Mouse (Mus musculus): Measurements from ENCODE around the gene Eva1b. TPM values are rescaled to one million over a fixed set of nuclear protein-coding genes. Genes with fewer than 3 reads are reported as not detected.

The Eva1b gene
- polyA plus RNA-seq, 1 experiment: 28.6 TPM

DNA sequence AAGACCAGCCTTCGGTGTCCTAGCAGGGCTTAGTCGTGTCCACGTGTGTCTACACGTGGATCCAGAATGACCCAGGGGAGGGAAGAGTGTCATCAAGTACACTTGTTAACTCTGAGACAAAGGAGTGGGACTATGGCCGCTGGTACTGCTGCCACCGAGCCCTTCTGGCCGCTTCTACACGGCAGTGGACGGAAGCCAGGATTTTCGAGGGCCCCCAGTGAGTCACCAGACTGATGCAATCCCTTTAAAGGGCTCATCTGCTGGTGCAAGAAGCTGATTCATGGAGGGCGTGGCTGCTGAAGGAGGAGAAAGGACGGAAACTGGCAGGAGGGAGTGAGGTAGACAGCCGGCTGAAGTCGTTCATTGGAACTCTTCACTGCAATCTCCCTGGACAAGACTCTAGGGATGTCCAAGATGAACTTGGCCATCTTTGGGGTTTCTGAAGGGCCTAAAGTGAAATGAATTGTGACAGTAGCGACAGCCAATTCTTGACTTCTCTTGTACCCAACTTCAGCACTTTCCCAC is 44.4 kb upstream of the Eva1b start:
- Histone ChIP-seq H3K79me2 (ENCODE audit: control insufficient read depth, insufficient read depth) (peaks cover 51% of the 10 kb centered on the region), H3ac (ENCODE audit: control insufficient read depth, insufficient read length) (peak overlapping the region; percentile 44), H3K4me3 (peak overlapping the region; percentile 95), H3K36me3 (ENCODE audit: control insufficient read depth, insufficient read depth) (peaks cover 3% of the 10 kb centered on the region), H3K4me2 (ENCODE audit: low read depth) (peak overlapping the region; percentile 100), H3K27me3 (ENCODE audit: control insufficient read depth, insufficient read depth, insufficient read length) (no peaks in the 10 kb centered on the region)
- peak; percentile 98 for TF ChIP-seq CEBPB (IDR thresholded peaks at IDR 0.05; ENCODE audit: insufficient read depth, poor library complexity, severe bottlenecking)
- TF ChIP-seq POLR2AphosphoS2 (IDR thresholded peaks at IDR 0.05; ENCODE audit: insufficient read length, low read depth): peak; percentile 78
- TF ChIP-seq POLR2A (IDR thresholded peaks at IDR 0.05; ENCODE audit: insufficient read length, low read depth): peak; percentile 67
- TF ChIP-seq MYOG (IDR thresholded peaks at IDR 0.05; ENCODE audit: control insufficient read depth in 1 of 3, insufficient read depth in 1 of 3, insufficient read length in 2 of 3, low read depth in 2 of 3): peak in 1 of 3 experiments; percentile 45
- peak; percentile 43 for TF ChIP-seq SRF (IDR thresholded peaks at IDR 0.05; ENCODE audit: control insufficient read depth, insufficient read length, low read depth)
- TF ChIP-seq TCF3 (IDR thresholded peaks at IDR 0.05; ENCODE audit: insufficient read length, low read depth): no peak
- TF ChIP-seq MYOD1 (IDR thresholded peaks at IDR 0.05; ENCODE audit: control insufficient read depth in 1 of 3, insufficient read length in 2 of 3, low read depth in 2 of 3): peak in 2 of 3 experiments; percentile 4 to 24
- TF ChIP-seq TCF12 (IDR thresholded peaks at IDR 0.05; ENCODE audit: insufficient read depth, poor library complexity, severe bottlenecking): no peak
- TF ChIP-seq E2F4 (IDR thresholded peaks at IDR 0.05; ENCODE audit: insufficient read depth): no peak
- no peak for TF ChIP-seq REST (IDR thresholded peaks at IDR 0.05; ENCODE audit: insufficient read depth, insufficient read length)

DNA sequence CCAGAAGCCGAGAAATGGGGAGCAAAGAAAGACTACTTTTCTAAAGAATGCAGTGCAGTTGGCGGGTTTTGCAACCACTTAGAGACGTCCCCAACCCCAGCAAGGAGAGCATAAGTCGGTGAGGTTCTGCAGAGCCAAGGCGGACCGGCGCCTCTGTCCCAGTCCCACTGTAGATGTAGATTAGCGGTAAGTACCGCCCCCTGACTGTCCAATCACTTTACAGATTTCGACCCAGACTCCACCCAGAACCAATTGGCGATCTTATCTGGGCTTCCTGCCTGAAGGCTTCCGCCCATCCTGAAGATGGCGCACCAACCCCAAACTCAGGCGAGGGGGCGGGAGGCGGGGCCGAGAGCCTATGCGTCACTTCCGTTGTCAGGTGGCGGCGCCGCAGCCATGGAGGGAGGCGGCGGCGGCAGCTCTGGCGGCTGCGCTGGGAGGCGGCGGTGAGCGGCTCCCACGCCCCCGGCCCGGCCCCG is 43.9 kb upstream of the Eva1b start, which contains the start of gene Stk40:
TSS of gene Stk40 (plus strand) at position 368 of the 479 bp plus-strand sequence.
- H3K27me3 ChIP-seq (ENCODE audit: control insufficient read depth, insufficient read depth, insufficient read length): no peaks in the 10 kb centered on the region
- TF ChIP-seq POLR2AphosphoS2 (IDR thresholded peaks at IDR 0.05; ENCODE audit: insufficient read length, low read depth) (peak; percentile 80), E2F4 (IDR thresholded peaks at IDR 0.05; ENCODE audit: insufficient read depth) (no peak), MYOD1 (IDR thresholded peaks at IDR 0.05; ENCODE audit: control insufficient read depth in 1 of 3, insufficient read length in 2 of 3, low read depth in 2 of 3) (peak in 1 of 3 experiments; percentile 18), TCF12 (IDR thresholded peaks at IDR 0.05; ENCODE audit: insufficient read depth, poor library complexity, severe bottlenecking) (no peak), REST (IDR thresholded peaks at IDR 0.05; ENCODE audit: insufficient read depth, insufficient read length) (no peak), MAX (IDR thresholded peaks at IDR 0.05; ENCODE audit: low read depth) (no peak), SRF (IDR thresholded peaks at IDR 0.05; ENCODE audit: control insufficient read depth, insufficient read length, low read depth) (peak; percentile 50), MYOG (IDR thresholded peaks at IDR 0.05; ENCODE audit: control insufficient read depth in 1 of 3, insufficient read depth in 1 of 3, insufficient read length in 2 of 3, low read depth in 2 of 3) (peak in 1 of 3 experiments; percentile 25), POLR2A (IDR thresholded peaks at IDR 0.05; ENCODE audit: insufficient read length, low read depth) (peak; percentile 82)
- peak within 1 kb of the TSS; percentile 44 for H3ac ChIP-seq (ENCODE audit: control insufficient read depth, insufficient read length)
- H3K36me3 ChIP-seq (ENCODE audit: control insufficient read depth, insufficient read depth): no peaks in the 10 kb centered on the region
- peak within 1 kb of the TSS; percentile 100 for H3K4me2 ChIP-seq (ENCODE audit: low read depth)
- peaks cover 53% of the 10 kb centered on the region for H3K79me2 ChIP-seq (ENCODE audit: control insufficient read depth, insufficient read depth)
- peak within 1 kb of the TSS; percentile 95 for H3K4me3 ChIP-seq

DNA sequence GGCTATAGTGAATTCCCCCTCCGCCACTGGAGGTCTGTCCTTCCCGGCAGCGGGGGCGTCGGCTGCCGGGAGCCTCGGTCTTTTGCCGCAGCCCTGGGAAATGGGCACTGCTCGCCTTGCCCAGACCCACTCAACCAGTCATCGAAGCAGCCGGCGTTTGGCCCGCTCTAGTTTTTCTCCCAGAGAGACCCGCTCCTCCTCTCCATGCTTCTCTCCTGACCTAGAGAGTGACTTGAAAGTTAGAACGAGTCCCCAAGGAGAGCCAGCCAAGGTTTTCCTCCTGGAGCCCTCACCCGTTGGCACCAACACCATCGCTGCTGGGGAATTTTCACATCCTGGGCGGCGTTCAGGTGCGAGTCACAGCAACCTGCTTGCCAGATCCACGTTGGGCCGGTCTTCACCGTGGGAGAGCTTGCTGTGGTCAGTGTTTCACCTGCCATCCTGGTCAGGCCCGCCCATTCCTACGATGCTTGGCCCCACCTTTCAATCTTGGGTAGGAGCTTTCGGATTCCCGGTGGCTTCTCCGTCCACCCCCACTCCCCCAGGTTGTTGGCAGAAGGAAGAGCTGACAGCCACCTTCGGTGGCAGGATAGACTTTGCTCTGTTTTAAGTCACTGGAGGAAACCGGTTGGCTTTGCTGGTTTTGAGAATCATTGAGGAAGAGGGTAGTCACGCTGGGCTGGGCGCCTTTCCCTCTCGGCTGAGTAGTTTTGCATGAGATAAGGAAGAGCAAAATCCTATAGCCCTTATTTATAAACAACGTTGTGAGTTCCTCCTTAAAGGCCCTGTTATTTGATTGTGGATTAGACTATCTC is 43.1 kb upstream of the Eva1b start:
- Histone ChIP-seq H3ac (ENCODE audit: control insufficient read depth, insufficient read length) (peak overlapping the region; percentile 44), H3K79me2 (ENCODE audit: control insufficient read depth, insufficient read depth) (peaks cover 54% of the 10 kb centered on the region), H3K27me3 (ENCODE audit: control insufficient read depth, insufficient read depth, insufficient read length) (no peaks in the 10 kb centered on the region), H3K4me2 (ENCODE audit: low read depth) (peak overlapping the region; percentile 97), H3K4me3 (peak overlapping the region; percentile 95), H3K36me3 (ENCODE audit: control insufficient read depth, insufficient read depth) (no peaks in the 10 kb centered on the region)
- TF ChIP-seq POLR2A (IDR thresholded peaks at IDR 0.05; ENCODE audit: insufficient read length, low read depth) (peak; percentile 26), MYOD1 (IDR thresholded peaks at IDR 0.05; ENCODE audit: control insufficient read depth in 1 of 3, insufficient read length in 2 of 3, low read depth in 2 of 3) (peak in 2 of 3 experiments; percentile 4 to 35), MAX (IDR thresholded peaks at IDR 0.05; ENCODE audit: low read depth) (no peak), POLR2AphosphoS2 (IDR thresholded peaks at IDR 0.05; ENCODE audit: insufficient read length, low read depth) (peak; percentile 41)

DNA sequence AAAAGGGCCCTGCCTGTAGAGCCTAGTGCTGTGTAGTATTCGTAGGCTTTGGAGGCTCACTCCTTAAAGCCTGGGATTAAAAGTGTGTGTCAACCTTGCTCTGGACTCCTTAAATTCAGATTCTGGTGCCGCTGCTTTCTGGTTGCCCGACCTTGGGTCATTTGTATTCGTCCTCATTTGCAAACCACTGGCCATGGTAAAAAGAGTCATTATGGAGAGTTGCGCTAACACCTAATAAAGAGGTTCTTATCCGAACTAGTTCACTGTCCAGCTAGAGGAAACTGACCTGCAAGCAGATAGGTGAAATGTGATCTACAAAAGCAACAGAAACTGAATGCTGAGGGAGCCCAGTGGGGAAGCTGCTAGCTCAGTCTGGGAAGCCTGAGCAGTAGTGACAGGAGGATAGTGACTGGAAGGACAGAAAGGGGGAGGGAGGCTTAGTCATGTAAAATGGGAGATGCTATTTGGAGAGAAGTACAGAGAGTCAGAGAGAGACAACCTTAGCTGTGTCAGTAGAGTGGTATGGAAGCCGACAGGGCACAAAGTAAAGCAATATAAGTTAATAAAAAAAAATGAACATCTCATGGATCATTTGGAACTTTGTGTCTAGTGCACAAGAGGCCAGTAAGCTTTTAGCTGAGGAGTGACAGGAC is 42.3 kb upstream of the Eva1b start:
- Histone ChIP-seq H3K4me2 (ENCODE audit: low read depth) (peak overlapping the region; percentile 97), H3ac (ENCODE audit: control insufficient read depth, insufficient read length) (peak overlapping the region; percentile 44), H3K79me2 (ENCODE audit: control insufficient read depth, insufficient read depth) (peaks cover 59% of the 10 kb centered on the region), H3K4me3 (peak overlapping the region; percentile 95), H3K36me3 (ENCODE audit: control insufficient read depth, insufficient read depth) (no peaks in the 10 kb centered on the region), H3K27me3 (ENCODE audit: control insufficient read depth, insufficient read depth, insufficient read length) (no peaks in the 10 kb centered on the region)
- no peak for TF ChIP-seq MYOG (IDR thresholded peaks at IDR 0.05; ENCODE audit: control insufficient read depth in 1 of 3, insufficient read depth in 1 of 3, insufficient read length in 2 of 3, low read depth in 2 of 3)
- TF ChIP-seq CEBPB (IDR thresholded peaks at IDR 0.05; ENCODE audit: insufficient read depth, poor library complexity, severe bottlenecking): no peak
- TF ChIP-seq TCF3 (IDR thresholded peaks at IDR 0.05; ENCODE audit: insufficient read length, low read depth): no peak
- TF ChIP-seq TCF12 (IDR thresholded peaks at IDR 0.05; ENCODE audit: insufficient read depth, poor library complexity, severe bottlenecking): no peak
- TF ChIP-seq POLR2AphosphoS2 (IDR thresholded peaks at IDR 0.05; ENCODE audit: insufficient read length, low read depth): no peak
- no peak for TF ChIP-seq SRF (IDR thresholded peaks at IDR 0.05; ENCODE audit: control insufficient read depth, insufficient read length, low read depth)
- TF ChIP-seq MAX (IDR thresholded peaks at IDR 0.05; ENCODE audit: low read depth): no peak
- TF ChIP-seq USF1 (IDR thresholded peaks at IDR 0.05; ENCODE audit: low read depth): no peak
- TF ChIP-seq MYOD1 (IDR thresholded peaks at IDR 0.05; ENCODE audit: control insufficient read depth in 1 of 3, insufficient read length in 2 of 3, low read depth in 2 of 3): no peak
- no peak for TF ChIP-seq REST (IDR thresholded peaks at IDR 0.05; ENCODE audit: insufficient read depth, insufficient read length)
- TF ChIP-seq E2F4 (IDR thresholded peaks at IDR 0.05; ENCODE audit: insufficient read depth): no peak
- no peak for TF ChIP-seq POLR2A (IDR thresholded peaks at IDR 0.05; ENCODE audit: insufficient read length, low read depth)
